Mouse (Mus musculus): ENCODE results near the gene Specc1l.

- TF ChIP-seq CTCF (IDR thresholded peaks at IDR 0.05; ENCODE audit: extremely low read depth, insufficient read depth, insufficient read length, insufficient replicate concordance): no peak
- no peak; the same call in 1 of the 2 replicates for TF ChIP-seq POLR2A (IDR thresholded peaks at IDR 0.05; ENCODE audit: low read depth, low read length)
Measured at GRCm38 (mm10) chr10:75173712-75174111, 38.2 kb upstream of the Specc1l start.

All from spleen, adult 2 months (tissue).